Comparison of ENCODE assay signal across 19 mouse cellular contexts in genomic region chr5:139256211-139256765, GRCm38 (mm10). TPM values are rescaled to one million over a fixed set of nuclear protein-coding genes. Genes with fewer than 3 reads are reported as not detected.
DNase-seq lines count a peak whose midpoint lies in the region; ATAC-seq and TF ChIP-seq lines count a peak whose summit lies in the region.
"Had no signal": no experiment of that assay in that cellular context is flagged by ENCODE, and none has a peak within 500 bp of the region (broad histone marks: within the 10 kb centered on the region; RNA-seq: fewer than 3 reads in every experiment).

No protein-coding gene starts in this region.

- H3K79me2 ChIP-seq in MEL (ENCODE audit: control insufficient read depth, insufficient read depth, low read length, poor library complexity), result peaks cover 47% of the 10 kb centered on the region

- TF ChIP-seq CTCF in MEL (IDR thresholded peaks at IDR 0.05 in 2 of 3, conservative IDR thresholded peaks at IDR 0.05 in 1 of 3; ENCODE audit: control insufficient read depth in 1 of 3, insufficient read depth in 1 of 3, low read depth in 2 of 3, low read length in 3 of 3, poor library complexity in 1 of 3, severe bottlenecking in 1 of 3), result no peak

- H3K4me3 ChIP-seq in heart, embryonic 12.5 days, result no peak overlapping the region
- no peak overlapping the region for H3K4me3 ChIP-seq in lung, embryonic 16.5 days (ENCODE audit: low read length)
- no peak overlapping the region for H3K4me3 ChIP-seq in MEL (ENCODE audit: control insufficient read depth in 1 of 2, insufficient read depth in 1 of 2, low read depth in 2 of 2, low read length in 2 of 2)
- no peak overlapping the region for H3K4me3 ChIP-seq in liver, embryonic 16.5 days (ENCODE audit: low read depth, low read length)
- H3K4me3 ChIP-seq: embryonic facial prominence, embryonic 13.5 days; limb, embryonic 13.5 days; midbrain, embryonic 10.5 days; neural tube, embryonic 13.5 days had no signal

- no peak overlapping the region for H3K4me2 ChIP-seq in heart, embryonic 12.5 days
- no peak overlapping the region for H3K4me2 ChIP-seq in lung, embryonic 16.5 days (ENCODE audit: low read depth, low read length)
- no peak overlapping the region for H3K4me2 ChIP-seq in liver, embryonic 16.5 days (ENCODE audit: low read depth, low read length)
- H3K4me2 ChIP-seq: embryonic facial prominence, embryonic 13.5 days; limb, embryonic 13.5 days; neural tube, embryonic 13.5 days had no signal

- no peak for TF ChIP-seq POLR2A in MEL (IDR thresholded peaks at IDR 0.05; ENCODE audit: control insufficient read depth in 1 of 2, insufficient read depth in 1 of 2, low read depth in 1 of 2, low read length in 2 of 2, poor library complexity in 1 of 2)

- WGBS in heart, embryonic 12.5 days, result 77% methylated on average over 3 of the region's 3 CpGs
- WGBS in lung, embryonic 16.5 days, result 81% methylated on average over 3 of the region's 3 CpGs
- WGBS in liver, embryonic 16.5 days (ENCODE audit: insufficient replicate concordance), result 69% methylated on average over 3 of the region's 3 CpGs

- no peaks in the 10 kb centered on the region for H3K27me3 ChIP-seq in heart, embryonic 12.5 days (replicated peaks)
- no peaks in the 10 kb centered on the region for H3K27me3 ChIP-seq in lung, embryonic 16.5 days (ENCODE audit: control insufficient read depth, insufficient read depth, low read depth, low read length)
- no peaks in the 10 kb centered on the region for H3K27me3 ChIP-seq in MEL (ENCODE audit: control insufficient read depth in 1 of 2, insufficient read depth in 2 of 2, low read length in 2 of 2)
- H3K27me3 ChIP-seq in liver, embryonic 16.5 days (ENCODE audit: control insufficient read depth, insufficient read depth, low read depth, low read length), result no peaks in the 10 kb centered on the region
- H3K27me3 ChIP-seq: embryonic facial prominence, embryonic 13.5 days; limb, embryonic 13.5 days; neural tube, embryonic 13.5 days had no signal

- peak overlapping the region; percentile 85 for H3K27ac ChIP-seq in heart, embryonic 12.5 days (ENCODE audit: poor library complexity, severe bottlenecking)
- H3K27ac ChIP-seq in lung, embryonic 16.5 days (ENCODE audit: low read length), result no peak overlapping the region
- H3K27ac ChIP-seq in MEL (ENCODE audit: control insufficient read depth, low read depth, low read length), result no peak overlapping the region
- H3K27ac ChIP-seq in liver, embryonic 16.5 days (ENCODE audit: low read length), result 0 out of 2 replicates have a peak overlapping the region, but pooled peaks have one; percentile 6
- H3K27ac ChIP-seq: embryonic facial prominence, embryonic 13.5 days; limb, embryonic 13.5 days; midbrain, embryonic 10.5 days; neural tube, embryonic 13.5 days had no signal

- H3K9me3 ChIP-seq in heart, embryonic 12.5 days (replicated peaks), result no peaks in the 10 kb centered on the region
- no peaks in the 10 kb centered on the region for H3K9me3 ChIP-seq in lung, embryonic 16.5 days (ENCODE audit: control insufficient read depth, low read length)
- no peaks in the 10 kb centered on the region for H3K9me3 ChIP-seq in MEL (replicated peaks; ENCODE audit: insufficient read depth, low read length)
- no peaks in the 10 kb centered on the region for H3K9me3 ChIP-seq in liver, embryonic 16.5 days (replicated peaks; ENCODE audit: control insufficient read depth, low read length)
- H3K9me3 ChIP-seq: embryonic facial prominence, embryonic 13.5 days; limb, embryonic 13.5 days; midbrain, embryonic 10.5 days; neural tube, embryonic 13.5 days had no signal

- no peak for ATAC-seq in heart, embryonic 12.5 days (ENCODE audit: insufficient number of reproducible peaks, low FRiP score)
- ATAC-seq in lung, embryonic 16.5 days (ENCODE audit: low read depth), result no peak
- ATAC-seq in liver, embryonic 16.5 days (ENCODE audit: low read depth), result no peak

- peaks cover 14% of the 10 kb centered on the region for H3K36me3 ChIP-seq in heart, embryonic 12.5 days
- H3K36me3 ChIP-seq in lung, embryonic 16.5 days (ENCODE audit: control insufficient read depth, insufficient read depth, low read length), result no peaks in the 10 kb centered on the region
- H3K36me3 ChIP-seq in MEL (ENCODE audit: control insufficient read depth in 1 of 2, insufficient read depth in 2 of 2, low read length in 2 of 2), result peaks cover 12 to 14% of the 10 kb centered on the region in 2 experiments
- peaks cover 6% of the 10 kb centered on the region for H3K36me3 ChIP-seq in liver, embryonic 16.5 days (ENCODE audit: control insufficient read depth, insufficient read depth)

- TF ChIP-seq EP300 in MEL (IDR thresholded peaks at IDR 0.05; ENCODE audit: low read depth in 1 of 2, low read length in 2 of 2), result no peak

- no peak overlapping the region for H3K9ac ChIP-seq in heart, embryonic 12.5 days
- peak overlapping the region; percentile 1; the same call in 1 of the 2 replicates for H3K9ac ChIP-seq in lung, embryonic 16.5 days (ENCODE audit: low read length)
- H3K9ac ChIP-seq in MEL (ENCODE audit: control insufficient read depth, low read depth, low read length, poor library complexity, severe bottlenecking), result no peak overlapping the region
- no peak overlapping the region for H3K9ac ChIP-seq in liver, embryonic 16.5 days (ENCODE audit: low read depth, low read length)
- H3K9ac ChIP-seq: embryonic facial prominence, embryonic 13.5 days; neural tube, embryonic 13.5 days had no signal

- TF ChIP-seq RAD21 in MEL (IDR thresholded peaks at IDR 0.05; ENCODE audit: low read depth, low read length), result no peak

- H3K4me1 ChIP-seq in heart, embryonic 12.5 days (replicated peaks), result peaks cover 82% of the 10 kb centered on the region
- H3K4me1 ChIP-seq in lung, embryonic 16.5 days (replicated peaks; ENCODE audit: control insufficient read depth, insufficient read depth, low read length), result peaks cover 59% of the 10 kb centered on the region
- peaks cover 2 to 23% of the 10 kb centered on the region in 2 experiments; a peak in 3 of 4 replicates for H3K4me1 ChIP-seq in MEL (ENCODE audit: control insufficient read depth in 1 of 2, insufficient read depth in 2 of 2, low read length in 2 of 2)
- H3K4me1 ChIP-seq in liver, embryonic 16.5 days (ENCODE audit: control insufficient read depth, low read depth, low read length), result peaks cover 52% of the 10 kb centered on the region

- DNase-seq in heart, postnatal 10 days, result no peak
- no peak for DNase-seq in lung, postnatal 25 days (ENCODE audit: low spot score)
- DNase-seq in MEL (ENCODE audit: low read depth, low spot score), result no peak
- no peak for DNase-seq in thymus, postnatal 10 days (ENCODE audit: low spot score in 2 of 2)
- DNase-seq: adrenal gland, postnatal 36 days; cerebellum, adult 8-10 months; gastrocnemius, postnatal 36 days; kidney, adult 8-10 months; kidney, postnatal 36 days; layer of hippocampus, adult 9-11 months; lung, postnatal 4 days; right cerebral cortex, postnatal 14 days had no signal

- intact Hi-C loops in heart, postnatal 10 days (cut with DNase I), result no loop called here

TF ChIP-seq in MEL, 35 proteins besides CTCF, POLR2A, EP300 and RAD21:
- TF ChIP-seq CHD1 (IDR thresholded peaks at IDR 0.05; ENCODE audit: low read depth, low read length) (no peak), ZNF384 (IDR thresholded peaks at IDR 0.05; ENCODE audit: low read depth, low read length) (peak; percentile 49; the same call in 1 of the 2 replicates)

RNA-seq across cellular contexts. Expression of gene Get4, which starts 4.2 kb away (rescaled TPM):
- 151 and 158 TPM in 2 replicates for polyA plus RNA-seq in heart, embryonic 12.5 days (2016; fragmentation: Nextera tagmentation; extraction: Ambion mirVana)
- 10 to 100 TPM; 57.6 to 59.4 TPM for total RNA-seq in heart, postnatal 10 days (2021)
- 174 and 177 TPM in 2 replicates for polyA plus RNA-seq in lung, embryonic 16.5 days (2015; fragmentation: Nextera tagmentation; extraction: Ambion mirVana)
- 108 and 117 TPM in 2 replicates for total RNA-seq in MEL (2012; rRNA removed)
- 100 to 1,000 TPM in 1 of 2 experiments, not detected in 1; 180 TPM for polyA plus RNA-seq in MEL (2012; ENCODE audit: insufficient read depth in 1 of 2, insufficient read length in 2 of 2, low read depth in 1 of 2, low replicate concordance in 2 of 2, missing spikeins in 1 of 2)
- 90.0 and 98.0 TPM in 2 replicates for polyA plus RNA-seq in liver, embryonic 16.5 days (2015; fragmentation: Nextera tagmentation; extraction: Ambion mirVana)

RNA-seq across cellular contexts. Expression of gene Sun1, which starts 55.9 kb away (rescaled TPM):
- polyA plus RNA-seq in heart, embryonic 12.5 days (2016; fragmentation: Nextera tagmentation; extraction: Ambion mirVana), result 41.8 and 42.4 TPM in 2 replicates
- total RNA-seq in heart, postnatal 10 days (2021), result 10 to 100 TPM; 43.5 to 44.8 TPM
- polyA plus RNA-seq in lung, embryonic 16.5 days (2015; fragmentation: Nextera tagmentation; extraction: Ambion mirVana), result 56.0 and 56.5 TPM in 2 replicates
- total RNA-seq in MEL (2012; rRNA removed), result 71.1 and 71.3 TPM in 2 replicates
- polyA plus RNA-seq in MEL (2012; ENCODE audit: insufficient read depth in 1 of 2, insufficient read length in 2 of 2, low read depth in 1 of 2, low replicate concordance in 2 of 2, missing spikeins in 1 of 2), result 10 to 100 TPM in 1 of 2 experiments, not detected in 1; 79.0 TPM
- polyA plus RNA-seq in liver, embryonic 16.5 days (2015; fragmentation: Nextera tagmentation; extraction: Ambion mirVana), result 19.6 TPM in 2 replicates

Comparison
In these comparisons a context has a peak if more than half of its experiments do, and no peak if none do; other contexts are left out.
1. H3K27ac ChIP-seq: peak in heart, embryonic 12.5 days (single experiment) and liver, embryonic 16.5 days (single experiment); none in lung, embryonic 16.5 days (single experiment) and MEL (single experiment).